Mouse (Mus musculus) megakaryocyte, embryonic 14.5 days (primary cell): ENCODE results near the gene 1700069L16Rik.

Source experiments
- FLI1 ChIP-seq: IDR thresholded peaks from 2 replicates; pipeline ENCODE4 v1.6.1; 2012; ENCODE audit warnings: low read length, inconsistent platforms, mixed read lengths
- GATA1 ChIP-seq: IDR thresholded peaks from 3 replicates; pipeline ENCODE4 v1.6.1; 2012; ENCODE audit warnings: mixed read lengths, low read length, inconsistent platforms, borderline replicate concordance

DNA sequence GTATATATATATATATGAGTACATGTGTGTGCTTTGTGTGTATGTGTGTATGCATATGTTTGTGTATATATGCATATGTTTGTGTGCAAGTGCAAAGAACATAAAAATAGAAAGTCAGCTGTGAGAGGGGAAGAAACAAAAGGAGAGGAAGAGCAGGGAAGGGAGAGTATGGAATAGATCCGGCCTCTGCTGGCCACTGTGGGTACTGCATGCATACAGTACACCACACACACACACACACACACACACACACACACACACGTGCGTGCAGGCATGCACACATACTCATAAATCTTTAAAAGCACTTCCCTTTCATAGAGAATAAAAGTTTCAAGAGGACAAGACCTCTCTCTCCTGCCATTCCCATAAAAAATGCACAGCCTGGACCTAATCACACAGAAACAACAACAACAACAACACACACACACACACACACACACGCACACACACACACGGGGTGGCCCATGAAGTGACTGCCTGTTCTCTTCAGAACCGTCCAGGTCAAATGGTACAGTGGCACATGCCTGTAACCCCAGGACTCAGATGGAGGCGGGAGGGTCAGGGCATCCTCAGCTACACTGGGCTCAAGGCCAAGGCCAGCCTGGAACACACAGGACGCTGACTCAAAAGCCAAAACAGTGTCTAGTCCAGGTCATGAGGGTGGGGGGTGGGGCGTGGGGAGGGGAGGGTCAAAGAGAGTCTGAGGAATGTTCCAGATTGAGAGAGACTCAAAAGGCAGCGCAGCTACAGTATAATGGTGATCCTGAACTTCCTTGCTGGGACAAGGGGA, 2.2 kb downstream of the 1700069L16Rik start:
- no peak for TF ChIP-seq GATA1
- no peak for TF ChIP-seq FLI1
